Mouse (Mus musculus): ENCODE measurements at regions not wholly inside any gene's neighbourhood (a gene's known extent, or its start where the extent isn't known, plus 50 kb on each side); places are given as distances from the start of the nearest gene placed in this dataset.

DNA sequence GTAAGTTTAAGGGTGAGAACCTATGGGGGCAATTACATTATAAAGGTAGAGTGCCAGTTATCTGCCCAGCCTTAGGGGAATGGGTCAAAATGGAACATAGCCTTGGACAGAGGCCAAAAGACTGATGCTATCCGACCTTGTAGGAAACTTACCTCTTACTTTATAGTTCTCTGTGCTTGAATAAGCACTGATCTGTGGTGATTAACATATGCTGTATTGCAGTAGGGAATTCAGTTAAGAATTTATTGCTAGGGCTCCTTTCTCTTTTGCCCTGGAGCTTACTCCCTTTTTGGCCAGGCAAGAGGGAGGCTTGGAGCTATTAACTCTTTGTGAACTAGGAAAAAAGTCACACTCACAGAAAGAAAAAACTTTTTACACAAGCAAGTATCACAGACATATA is 748.5 kb downstream of the Poteg start:
- Histone ChIP-seq H3K27ac (ENCODE audit: low read length) (no peak overlapping the region), H3K4me1 (ENCODE audit: control insufficient read depth, insufficient read depth, low read length) (no peaks in the 10 kb centered on the region), H3K4me2 (replicated peaks; ENCODE audit: low read depth, low read length) (no peak overlapping the region), H3K27me3 (ENCODE audit: control insufficient read depth, insufficient read depth, low read length) (no peaks in the 10 kb centered on the region), H3K36me3 (ENCODE audit: control insufficient read depth, insufficient read depth, low read length) (no peaks in the 10 kb centered on the region), H3K4me3 (ENCODE audit: low read depth, low read length) (no peak overlapping the region), H3K9ac (replicated peaks; ENCODE audit: low read depth, low read length) (no peak overlapping the region), H3K9me3 (ENCODE audit: control insufficient read depth, low read depth, low read length) (no peaks in the 10 kb centered on the region)
- no peak for ATAC-seq (ENCODE audit: insufficient number of reproducible peaks, insufficient read depth, low FRiP score, low read depth)
- 45% methylated on average over 1 of the region's 1 CpGs for WGBS

GRCm38 (mm10) chr8:28235562-28235961 is 788.1 kb downstream of the Poteg start:
- H3K9ac ChIP-seq (replicated peaks; ENCODE audit: low read depth, low read length) = no peak overlapping the region
- H3K4me1 ChIP-seq (ENCODE audit: control insufficient read depth, insufficient read depth, low read length) = no peaks in the 10 kb centered on the region
- ATAC-seq (ENCODE audit: insufficient number of reproducible peaks, insufficient read depth, low FRiP score, low read depth) = no peak
- WGBS = 33% methylated on average over 5 of the region's 5 CpGs
- H3K36me3 ChIP-seq (ENCODE audit: control insufficient read depth, insufficient read depth, low read length) = no peaks in the 10 kb centered on the region
- no peak overlapping the region for H3K27ac ChIP-seq (ENCODE audit: low read length)
- H3K9me3 ChIP-seq (ENCODE audit: control insufficient read depth, low read depth, low read length) = no peaks in the 10 kb centered on the region
- no peak overlapping the region for H3K4me2 ChIP-seq (replicated peaks; ENCODE audit: low read depth, low read length)
- H3K4me3 ChIP-seq (ENCODE audit: low read depth, low read length) = no peak overlapping the region
- H3K27me3 ChIP-seq (ENCODE audit: control insufficient read depth, insufficient read depth, low read length) = no peaks in the 10 kb centered on the region

- Histone ChIP-seq H3K4me1 (ENCODE audit: control insufficient read depth, insufficient read depth, low read length) (no peaks in the 10 kb centered on the region), H3K27ac (ENCODE audit: low read length) (no peak overlapping the region), H3K27me3 (ENCODE audit: control insufficient read depth, insufficient read depth, low read length) (no peaks in the 10 kb centered on the region), H3K4me2 (replicated peaks; ENCODE audit: low read depth, low read length) (no peak overlapping the region), H3K9ac (replicated peaks; ENCODE audit: low read depth, low read length) (no peak overlapping the region), H3K4me3 (ENCODE audit: low read depth, low read length) (no peak overlapping the region), H3K36me3 (ENCODE audit: control insufficient read depth, insufficient read depth, low read length) (no peaks in the 10 kb centered on the region), H3K9me3 (ENCODE audit: control insufficient read depth, low read depth, low read length) (no peaks in the 10 kb centered on the region)
- 83% methylated on average over 7 of the region's 7 CpGs for WGBS
- no peak for ATAC-seq (ENCODE audit: insufficient number of reproducible peaks, insufficient read depth, low FRiP score, low read depth)
Measured at GRCm38 (mm10) chr8:28239411-28239810, 791.9 kb downstream of the Poteg start.

DNA sequence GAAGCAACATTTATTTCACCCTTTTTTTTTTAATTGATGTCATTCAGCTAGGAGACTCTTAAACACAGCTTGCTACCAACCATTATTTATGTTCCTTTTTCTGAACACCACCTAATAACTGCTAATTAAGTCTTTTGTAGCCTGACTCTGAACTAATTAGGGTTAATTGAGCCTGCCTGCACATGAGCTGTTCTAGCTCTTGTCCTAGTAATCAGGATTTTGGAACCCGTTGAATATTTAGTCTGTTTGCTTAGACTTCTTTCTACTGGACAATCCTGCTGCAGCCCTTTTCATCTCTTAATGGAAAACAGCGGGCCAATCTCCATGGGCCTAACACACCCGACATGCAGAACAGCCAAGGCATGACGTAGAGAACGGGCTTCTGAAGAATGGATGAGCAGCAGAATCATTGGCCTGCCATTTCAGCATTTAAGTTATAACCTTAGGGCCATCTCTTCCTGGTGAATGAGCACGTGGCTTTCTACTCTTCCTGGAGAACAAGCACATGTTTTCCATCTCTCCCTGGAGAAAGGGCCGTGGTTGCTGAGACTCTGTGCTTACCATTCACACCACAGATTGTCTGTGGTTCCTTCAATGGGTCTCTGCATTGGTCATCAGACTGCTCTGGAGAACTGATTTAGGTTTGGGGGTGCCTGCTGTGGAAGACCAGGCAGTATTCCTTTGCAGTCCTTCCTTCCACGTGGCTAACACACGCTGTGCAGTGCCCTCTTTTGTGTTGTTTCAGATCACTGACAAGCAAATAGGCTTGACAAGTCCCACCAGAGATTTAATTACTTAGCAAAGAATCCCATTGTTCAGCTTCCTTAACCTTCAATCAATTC is 805.1 kb downstream of the Poteg start:
- Histone ChIP-seq H3K9me3 (ENCODE audit: control insufficient read depth, low read depth, low read length) (no peaks in the 10 kb centered on the region), H3K9ac (replicated peaks; ENCODE audit: low read depth, low read length) (no peak overlapping the region), H3K27me3 (ENCODE audit: control insufficient read depth, insufficient read depth, low read length) (no peaks in the 10 kb centered on the region), H3K4me2 (replicated peaks; ENCODE audit: low read depth, low read length) (no peak overlapping the region), H3K4me3 (ENCODE audit: low read depth, low read length) (no peak overlapping the region), H3K36me3 (ENCODE audit: control insufficient read depth, insufficient read depth, low read length) (no peaks in the 10 kb centered on the region), H3K27ac (ENCODE audit: low read length) (no peak overlapping the region), H3K4me1 (ENCODE audit: control insufficient read depth, insufficient read depth, low read length) (no peaks in the 10 kb centered on the region)
- 68% methylated on average over 9 of the region's 9 CpGs for WGBS
- no peak for ATAC-seq (ENCODE audit: insufficient number of reproducible peaks, insufficient read depth, low FRiP score, low read depth)

DNA sequence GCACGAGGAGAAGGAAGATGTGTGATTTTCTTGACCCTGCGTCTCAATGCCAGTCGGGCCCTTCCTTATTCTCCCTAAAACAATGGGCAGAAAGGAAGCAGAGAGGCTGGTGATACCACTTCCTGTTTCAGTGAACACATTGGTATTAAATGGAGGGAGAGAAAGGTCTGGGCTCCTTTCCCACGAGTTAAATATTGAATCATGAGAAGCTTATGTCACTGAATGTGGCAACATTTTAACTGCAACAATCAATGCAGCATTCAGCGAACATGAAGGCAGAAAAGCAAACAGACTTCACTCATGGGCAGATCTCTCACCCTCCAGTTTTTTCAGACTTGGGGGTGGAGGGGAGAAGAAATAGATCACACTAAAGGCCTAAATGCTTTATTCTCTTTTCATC is 819.8 kb downstream of the Poteg start:
- H3K36me3 ChIP-seq (ENCODE audit: control insufficient read depth, insufficient read depth, low read length) = no peaks in the 10 kb centered on the region
- no peak overlapping the region for H3K4me3 ChIP-seq (ENCODE audit: low read depth, low read length)
- no peak overlapping the region for H3K9ac ChIP-seq (replicated peaks; ENCODE audit: low read depth, low read length)
- no peak for ATAC-seq (ENCODE audit: insufficient number of reproducible peaks, insufficient read depth, low FRiP score, low read depth)
- H3K9me3 ChIP-seq (ENCODE audit: control insufficient read depth, low read depth, low read length) = no peaks in the 10 kb centered on the region
- H3K4me2 ChIP-seq (replicated peaks; ENCODE audit: low read depth, low read length) = no peak overlapping the region
- 65% methylated on average over 5 of the region's 5 CpGs for WGBS
- no peak overlapping the region for H3K27ac ChIP-seq (ENCODE audit: low read length)
- H3K4me1 ChIP-seq (ENCODE audit: control insufficient read depth, insufficient read depth, low read length) = no peaks in the 10 kb centered on the region
- H3K27me3 ChIP-seq (ENCODE audit: control insufficient read depth, insufficient read depth, low read length) = no peaks in the 10 kb centered on the region

- no peak overlapping the region for H3K9ac ChIP-seq (replicated peaks; ENCODE audit: low read depth, low read length)
- ATAC-seq (ENCODE audit: insufficient number of reproducible peaks, insufficient read depth, low FRiP score, low read depth) = no peak
- no peak overlapping the region for H3K4me3 ChIP-seq (ENCODE audit: low read depth, low read length)
- no peak overlapping the region for H3K4me2 ChIP-seq (replicated peaks; ENCODE audit: low read depth, low read length)
- H3K36me3 ChIP-seq (ENCODE audit: control insufficient read depth, insufficient read depth, low read length) = no peaks in the 10 kb centered on the region
- WGBS = 86% methylated on average over 2 of the region's 2 CpGs
- H3K27me3 ChIP-seq (ENCODE audit: control insufficient read depth, insufficient read depth, low read length) = no peaks in the 10 kb centered on the region
- H3K27ac ChIP-seq (ENCODE audit: low read length) = no peak overlapping the region
- H3K9me3 ChIP-seq (ENCODE audit: control insufficient read depth, low read depth, low read length) = no peaks in the 10 kb centered on the region
- H3K4me1 ChIP-seq (ENCODE audit: control insufficient read depth, insufficient read depth, low read length) = no peaks in the 10 kb centered on the region
Measured at GRCm38 (mm10) chr8:28284257-28284656, 836.8 kb downstream of the Poteg start.

DNA sequence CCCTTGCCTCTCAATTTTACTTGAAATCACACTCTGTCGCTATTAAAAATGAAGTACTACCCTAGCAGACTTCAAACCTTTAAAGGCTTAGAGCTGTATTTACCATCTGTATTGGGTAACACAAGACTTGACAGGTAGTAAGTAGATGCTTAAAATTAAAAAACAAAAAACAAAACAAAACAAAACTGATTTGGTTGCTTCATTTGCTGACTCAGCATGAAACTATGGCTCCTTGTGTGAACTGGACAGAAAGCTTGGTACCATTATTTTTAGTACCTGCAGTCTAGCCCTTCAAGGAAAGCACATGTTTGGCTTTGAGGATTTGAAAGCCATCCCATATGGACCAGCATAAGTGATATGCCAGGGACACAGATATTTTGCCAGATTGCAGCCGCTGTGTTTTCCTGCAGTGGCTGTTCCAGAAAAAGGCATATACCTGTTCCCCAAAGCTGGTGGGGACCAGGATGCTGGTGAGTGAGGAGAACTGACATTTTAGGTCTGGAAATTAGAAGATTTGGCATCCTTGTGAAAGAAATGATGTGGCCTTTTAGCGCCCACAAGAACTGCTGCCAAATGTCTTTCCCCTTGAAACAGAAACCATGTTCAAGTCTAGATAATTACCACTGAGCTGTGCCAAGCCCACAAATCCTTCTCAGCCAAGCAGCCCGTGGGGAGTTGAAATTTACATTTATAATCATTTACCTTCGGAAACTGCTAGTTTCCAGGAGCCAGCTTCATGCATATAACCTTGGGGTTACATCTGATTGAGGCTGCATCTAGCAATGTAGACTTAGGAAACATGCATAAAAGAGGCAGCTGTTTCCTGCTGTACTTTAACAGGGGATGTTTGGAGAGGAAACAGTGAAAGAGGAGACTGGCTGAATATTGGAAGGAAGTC is 851.7 kb downstream of the Poteg start:
- 64% methylated on average over 5 of the region's 5 CpGs for WGBS
- no peak for ATAC-seq (ENCODE audit: insufficient number of reproducible peaks, insufficient read depth, low FRiP score, low read depth)

GRCm38 (mm10) chr8:28317081-28317480 is 869.6 kb downstream of the Poteg start:
- Histone ChIP-seq H3K4me2 (replicated peaks; ENCODE audit: low read depth, low read length) (no peak overlapping the region), H3K27ac (ENCODE audit: low read length) (no peak overlapping the region), H3K4me1 (ENCODE audit: control insufficient read depth, insufficient read depth, low read length) (no peaks in the 10 kb centered on the region), H3K9ac (replicated peaks; ENCODE audit: low read depth, low read length) (no peak overlapping the region), H3K27me3 (ENCODE audit: control insufficient read depth, insufficient read depth, low read length) (no peaks in the 10 kb centered on the region), H3K4me3 (ENCODE audit: low read depth, low read length) (no peak overlapping the region), H3K36me3 (ENCODE audit: control insufficient read depth, insufficient read depth, low read length) (no peaks in the 10 kb centered on the region), H3K9me3 (ENCODE audit: control insufficient read depth, low read depth, low read length) (no peaks in the 10 kb centered on the region)
- WGBS = 42% methylated on average over 1 of the region's 1 CpGs
- no peak for ATAC-seq (ENCODE audit: insufficient number of reproducible peaks, insufficient read depth, low FRiP score, low read depth)

More for the DNA sequence above, 851.7 kb downstream of the Poteg start:
- H3K4me3 ChIP-seq (ENCODE audit: low read depth, low read length) = no peak overlapping the region
- H3K9me3 ChIP-seq (ENCODE audit: control insufficient read depth, low read depth, low read length) = no peaks in the 10 kb centered on the region
- H3K9ac ChIP-seq (replicated peaks; ENCODE audit: low read depth, low read length) = no peak overlapping the region
- H3K4me2 ChIP-seq (replicated peaks; ENCODE audit: low read depth, low read length) = no peak overlapping the region
- no peak overlapping the region for H3K27ac ChIP-seq (ENCODE audit: low read length)
- H3K36me3 ChIP-seq (ENCODE audit: control insufficient read depth, insufficient read depth, low read length) = no peaks in the 10 kb centered on the region
- H3K27me3 ChIP-seq (ENCODE audit: control insufficient read depth, insufficient read depth, low read length) = no peaks in the 10 kb centered on the region
- H3K4me1 ChIP-seq (ENCODE audit: control insufficient read depth, insufficient read depth, low read length) = no peaks in the 10 kb centered on the region

Data from stomach, embryonic 14.5 days (tissue).